Mouse (Mus musculus): ENCODE measurements around the gene Ippk. TPM values are rescaled to one million over a fixed set of nuclear protein-coding genes. Genes with fewer than 3 reads are reported as not detected.
A peak's percentile ranks its signal among the peaks of the same experiment; 100 is the strongest.

The Ippk gene
- 13.1 and 13.6 TPM in 2 replicates for polyA plus RNA-seq (2015; fragmentation: Nextera tagmentation; extraction: Ambion mirVana)

GRCm38 (mm10) chr13:49420754-49421605 is at the start of gene Ippk:
Ippk (plus strand) TSS chr13:49421249.
- peak within 1 kb of the TSS; percentile 85 for H3K4me3 ChIP-seq (replicated peaks)
- peak within 1 kb of the TSS; percentile 94 for H3K4me2 ChIP-seq
- H3K36me3 ChIP-seq, result no peaks in the 10 kb centered on the region
- H3K9ac ChIP-seq (replicated peaks), result peak within 1 kb of the TSS; percentile 80
- no peaks in the 10 kb centered on the region for H3K27me3 ChIP-seq (replicated peaks)
- ATAC-seq (ENCODE audit: low FRiP score), result peak; percentile 98
- peaks cover 37% of the 10 kb centered on the region for H3K4me1 ChIP-seq
- H3K27ac ChIP-seq (replicated peaks), result peak within 1 kb of the TSS; percentile 90
- H3K9me3 ChIP-seq (replicated peaks), result no peaks in the 10 kb centered on the region
- WGBS, result under 1% methylated on average over 64 of the region's 69 CpGs

GRCm38 (mm10) chr13:49371428-49371899 is 49.6 kb upstream of the Ippk start:
- H3K27me3 ChIP-seq (replicated peaks), result no peaks in the 10 kb centered on the region
- H3K36me3 ChIP-seq, result peaks cover 37% of the 10 kb centered on the region
- peaks cover 7% of the 10 kb centered on the region; the same call in 1 of the 2 replicates for H3K4me1 ChIP-seq
- no peak overlapping the region for H3K4me2 ChIP-seq
- H3K9me3 ChIP-seq (replicated peaks), result no peaks in the 10 kb centered on the region
- 33% methylated on average over 3 of the region's 3 CpGs for WGBS
- no peak overlapping the region for H3K4me3 ChIP-seq (replicated peaks)
- no peak overlapping the region for H3K9ac ChIP-seq (replicated peaks)
- ATAC-seq (ENCODE audit: low FRiP score), result peak; percentile 55
- H3K27ac ChIP-seq (replicated peaks), result peak overlapping the region; percentile 65; the same call in 1 of the 2 replicates

GRCm38 (mm10) chr13:49372370-49373060 is 48.5 kb upstream of the Ippk start:
- Histone ChIP-seq H3K36me3 (peaks cover 48% of the 10 kb centered on the region), H3K27ac (replicated peaks) (peak overlapping the region; percentile 65; the same call in 1 of the 2 replicates), H3K27me3 (replicated peaks) (no peaks in the 10 kb centered on the region), H3K4me1 (peaks cover 7% of the 10 kb centered on the region; the same call in 1 of the 2 replicates), H3K4me3 (replicated peaks) (no peak overlapping the region), H3K4me2 (no peak overlapping the region), H3K9me3 (replicated peaks) (no peaks in the 10 kb centered on the region), H3K9ac (replicated peaks) (no peak overlapping the region)
- ATAC-seq (ENCODE audit: low FRiP score), result no peak
- 92% methylated on average over 9 of the region's 9 CpGs for WGBS

DNA sequence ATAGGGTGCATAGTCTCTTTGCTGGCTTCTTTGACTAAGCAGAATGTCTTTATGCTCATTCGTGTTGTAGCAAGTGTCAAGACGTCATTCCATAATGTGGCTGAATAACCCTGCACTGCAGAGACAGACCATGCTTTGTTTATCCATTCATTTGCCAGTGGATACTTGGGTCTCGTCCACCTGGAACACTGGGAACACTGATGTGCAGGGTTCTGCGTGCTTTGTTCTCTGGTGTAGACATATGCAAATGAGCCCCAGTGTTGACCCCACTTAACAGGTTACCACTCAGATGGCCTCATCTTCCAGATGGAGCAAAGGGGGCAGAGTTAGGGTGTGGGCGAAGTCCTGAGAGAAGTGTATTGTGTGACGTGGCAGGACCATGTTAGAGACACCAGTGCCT is 46.7 kb upstream of the Ippk start:
- Histone ChIP-seq H3K9me3 (replicated peaks) (no peaks in the 10 kb centered on the region), H3K4me3 (replicated peaks) (no peak overlapping the region), H3K36me3 (peaks cover 64% of the 10 kb centered on the region), H3K4me1 (peaks cover 7% of the 10 kb centered on the region; the same call in 1 of the 2 replicates), H3K27me3 (replicated peaks) (no peaks in the 10 kb centered on the region), H3K4me2 (no peak overlapping the region), H3K9ac (replicated peaks) (no peak overlapping the region), H3K27ac (replicated peaks) (no peak overlapping the region)
- no peak for ATAC-seq (ENCODE audit: low FRiP score)
- WGBS, result 47% methylated on average over 6 of the region's 6 CpGs

DNA sequence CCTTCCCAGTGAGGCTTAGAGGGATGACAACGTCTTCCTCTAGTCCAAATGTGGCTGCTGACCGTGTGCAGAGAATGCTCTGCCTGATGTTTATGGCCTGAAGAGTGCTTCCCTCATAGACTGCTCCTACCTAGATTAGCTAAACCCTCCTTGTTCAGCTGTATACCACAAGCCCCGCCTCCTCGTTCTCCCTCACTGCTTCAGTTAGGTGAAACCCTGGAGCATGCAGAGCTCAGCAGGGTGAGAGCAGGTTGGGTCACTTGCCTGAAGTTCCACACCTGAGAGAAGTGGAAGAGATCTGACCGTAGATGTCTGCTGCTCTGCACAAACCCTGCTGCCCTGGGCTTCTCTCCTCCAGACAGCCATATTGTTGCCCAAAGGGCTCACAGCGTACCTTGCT is 46.3 kb upstream of the Ippk start:
- ATAC-seq (ENCODE audit: low FRiP score), result no peak
- Histone ChIP-seq H3K27me3 (replicated peaks) (no peaks in the 10 kb centered on the region), H3K9ac (replicated peaks) (no peak overlapping the region), H3K4me3 (replicated peaks) (no peak overlapping the region), H3K4me2 (no peak overlapping the region), H3K4me1 (peaks cover 7% of the 10 kb centered on the region; the same call in 1 of the 2 replicates), H3K27ac (replicated peaks) (no peak overlapping the region), H3K36me3 (peaks cover 64% of the 10 kb centered on the region), H3K9me3 (replicated peaks) (no peaks in the 10 kb centered on the region)
- 78% methylated on average over 6 of the region's 6 CpGs for WGBS

DNA sequence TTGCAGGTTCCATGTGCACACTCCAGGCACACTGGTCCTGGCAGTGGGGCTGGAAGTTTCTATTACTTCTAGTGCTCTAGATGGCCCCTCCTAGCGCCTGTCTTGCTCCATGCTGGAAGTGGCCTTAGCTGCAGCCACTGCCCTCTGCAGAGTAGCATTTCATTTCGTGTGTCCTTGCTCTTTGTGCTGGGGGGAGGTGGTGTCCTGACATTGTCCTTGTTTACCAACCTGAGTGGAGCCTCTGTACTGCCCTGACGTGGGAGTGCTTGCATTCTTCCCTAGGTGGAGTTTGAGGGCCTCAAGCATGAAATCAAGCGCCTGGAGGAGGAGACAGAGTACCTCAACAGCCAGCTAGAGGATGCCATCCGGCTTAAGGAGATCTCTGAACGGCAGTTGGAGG is 43.4 kb upstream of the Ippk start:
- H3K9me3 ChIP-seq (replicated peaks), result no peaks in the 10 kb centered on the region
- 0 out of 2 replicates have a peak, but pooled peaks cover 2% of the 10 kb centered on the region for H3K4me1 ChIP-seq
- no peak for ATAC-seq (ENCODE audit: low FRiP score)
- H3K9ac ChIP-seq (replicated peaks), result no peak overlapping the region
- H3K27me3 ChIP-seq (replicated peaks), result no peaks in the 10 kb centered on the region
- H3K36me3 ChIP-seq, result peaks cover 70% of the 10 kb centered on the region
- WGBS, result 84% methylated on average over 6 of the region's 6 CpGs
- H3K4me2 ChIP-seq, result no peak overlapping the region
- no peak overlapping the region for H3K4me3 ChIP-seq (replicated peaks)
- no peak overlapping the region for H3K27ac ChIP-seq (replicated peaks)

- no peak overlapping the region for H3K4me3 ChIP-seq (replicated peaks)
- no peak overlapping the region for H3K9ac ChIP-seq (replicated peaks)
- WGBS, result 97% methylated on average over 20 of the region's 20 CpGs
- no peaks in the 10 kb centered on the region for H3K27me3 ChIP-seq (replicated peaks)
- H3K36me3 ChIP-seq, result peaks cover 87% of the 10 kb centered on the region
- no peak overlapping the region for H3K4me2 ChIP-seq
- no peaks in the 10 kb centered on the region for H3K4me1 ChIP-seq
- ATAC-seq (ENCODE audit: low FRiP score), result no peak
- no peak overlapping the region for H3K27ac ChIP-seq (replicated peaks)
- no peaks in the 10 kb centered on the region for H3K9me3 ChIP-seq (replicated peaks)
Observed at GRCm38 (mm10) chr13:49379301-49379700, 41.7 kb upstream of the Ippk start.

- Histone ChIP-seq H3K27me3 (replicated peaks) (no peaks in the 10 kb centered on the region), H3K27ac (replicated peaks) (0 out of 2 replicates have a peak overlapping the region, but pooled peaks have one; percentile 11), H3K9ac (replicated peaks) (no peak overlapping the region), H3K36me3 (peaks cover 92% of the 10 kb centered on the region), H3K9me3 (replicated peaks) (no peaks in the 10 kb centered on the region), H3K4me3 (replicated peaks) (no peak overlapping the region), H3K4me1 (no peaks in the 10 kb centered on the region), H3K4me2 (no peak overlapping the region)
- ATAC-seq (ENCODE audit: low FRiP score), result 0 out of 2 replicates have a peak, but pooled peaks have one; percentile 45
- WGBS, result 25% methylated on average over 3 of the region's 3 CpGs
Observed at GRCm38 (mm10) chr13:49381230-49381629, 39.8 kb upstream of the Ippk start.

DNA sequence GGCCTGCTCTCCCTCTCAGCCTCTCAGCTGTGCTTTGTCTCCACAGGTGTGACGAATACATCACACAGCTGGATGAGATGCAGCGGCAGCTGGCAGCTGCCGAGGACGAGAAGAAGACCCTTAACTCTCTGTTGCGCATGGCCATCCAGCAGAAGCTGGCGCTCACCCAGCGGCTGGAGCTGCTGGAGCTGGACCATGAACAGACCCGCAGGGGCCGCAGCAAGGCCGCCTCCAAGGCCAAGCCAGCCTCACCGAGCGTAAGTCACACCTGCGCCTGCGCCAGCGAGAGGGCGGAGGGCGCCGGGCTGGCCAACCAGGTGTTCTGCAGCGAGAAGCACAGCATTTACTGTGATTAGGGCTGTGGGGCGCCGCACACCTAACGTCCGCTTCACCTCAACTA is 38.1 kb upstream of the Ippk start:
- Histone ChIP-seq H3K9ac (replicated peaks) (no peak overlapping the region), H3K4me2 (no peak overlapping the region), H3K27ac (replicated peaks) (no peak overlapping the region), H3K4me1 (no peaks in the 10 kb centered on the region), H3K4me3 (replicated peaks) (no peak overlapping the region), H3K9me3 (replicated peaks) (no peaks in the 10 kb centered on the region), H3K36me3 (peaks cover 82% of the 10 kb centered on the region), H3K27me3 (replicated peaks) (no peaks in the 10 kb centered on the region)
- 92% methylated on average over 23 of the region's 23 CpGs for WGBS
- no peak for ATAC-seq (ENCODE audit: low FRiP score)

DNA sequence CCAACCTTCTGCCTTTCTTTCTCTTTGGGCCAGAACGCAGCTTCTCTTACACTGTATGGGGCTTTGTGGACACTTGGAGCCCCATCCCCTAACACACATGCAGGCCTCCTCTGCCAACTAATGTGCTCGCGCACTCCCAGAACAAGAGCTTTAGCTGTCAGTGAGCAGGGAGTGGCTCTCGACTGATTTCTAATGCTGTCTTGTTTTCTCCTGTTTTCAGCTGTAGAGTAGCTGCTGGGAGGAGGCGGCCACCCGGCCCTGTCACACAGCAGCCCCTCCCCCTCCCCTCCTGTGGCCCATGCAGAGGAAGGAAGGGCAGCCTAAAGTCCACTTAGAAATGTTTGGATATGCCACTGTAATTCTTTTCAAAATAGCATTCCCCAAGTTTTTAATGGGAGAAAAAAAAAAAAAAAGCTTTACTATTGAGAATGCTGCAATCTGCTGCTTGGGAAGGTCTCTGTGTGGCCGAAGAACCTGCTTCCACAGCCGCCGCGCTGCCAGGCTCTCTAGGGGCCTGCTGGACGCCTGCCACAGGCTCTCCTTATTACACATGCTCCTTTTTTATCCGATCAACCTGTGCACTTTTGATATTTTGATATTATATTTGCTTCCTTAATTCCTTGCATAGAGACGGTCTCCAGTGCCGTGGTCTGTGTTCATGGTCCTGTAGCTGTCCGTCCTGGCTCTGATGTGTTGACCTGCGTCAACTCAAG is 36.1 kb upstream of the Ippk start:
- no peak for ATAC-seq (ENCODE audit: low FRiP score)
- H3K9ac ChIP-seq (replicated peaks), result no peak overlapping the region
- no peak overlapping the region for H3K27ac ChIP-seq (replicated peaks)
- no peaks in the 10 kb centered on the region for H3K4me1 ChIP-seq
- H3K4me3 ChIP-seq (replicated peaks), result no peak overlapping the region
- H3K27me3 ChIP-seq (replicated peaks), result no peaks in the 10 kb centered on the region
- H3K4me2 ChIP-seq, result no peak overlapping the region
- 77% methylated on average over 16 of the region's 16 CpGs for WGBS
- H3K9me3 ChIP-seq (replicated peaks), result no peaks in the 10 kb centered on the region
- H3K36me3 ChIP-seq, result peaks cover 69% of the 10 kb centered on the region

GRCm38 (mm10) chr13:49391374-49391773 is 29.7 kb upstream of the Ippk start:
- Histone ChIP-seq H3K4me1 (no peaks in the 10 kb centered on the region), H3K9me3 (replicated peaks) (no peaks in the 10 kb centered on the region), H3K9ac (replicated peaks) (no peak overlapping the region), H3K36me3 (peaks cover 15% of the 10 kb centered on the region; the same call in 1 of the 2 replicates), H3K27ac (replicated peaks) (no peak overlapping the region), H3K4me2 (no peak overlapping the region), H3K27me3 (replicated peaks) (no peaks in the 10 kb centered on the region), H3K4me3 (replicated peaks) (no peak overlapping the region)
- WGBS, result 96% methylated on average over 2 of the region's 2 CpGs
- ATAC-seq (ENCODE audit: low FRiP score), result no peak
